Mouse (Mus musculus): ENCODE data around the gene Lhx1.

Gene Lhx1

GRCm38 (mm10) chr11:84481661-84482060 lies 43.7 kb downstream of the Lhx1 start:
- DNase-seq (ENCODE audit: low read depth, low spot score) = no peak

GRCm38 (mm10) chr11:84480451-84480850 lies 44.9 kb downstream of the Lhx1 start:
- no peak for DNase-seq (ENCODE audit: low read depth, low spot score)

- no peak for DNase-seq (ENCODE audit: low read depth, low spot score)
Measured at GRCm38 (mm10) chr11:84476641-84477040, 48.7 kb downstream of the Lhx1 start.

- DNase-seq (ENCODE audit: low read depth, low spot score) = no peak
Measured at GRCm38 (mm10) chr11:84475991-84476390, 49.3 kb downstream of the Lhx1 start.

- no peak for DNase-seq (ENCODE audit: low read depth, low spot score)
Measured at GRCm38 (mm10) chr11:84473093-84473667, 52.2 kb downstream of the Lhx1 start.

All from CD4-positive, CD25-positive, alpha-beta regulatory T cell, adult 2 months (primary cell).